Mouse (Mus musculus): ENCODE measurements around the gene Dnal4. TPM values are rescaled to one million over a fixed set of nuclear protein-coding genes. Genes with fewer than 3 reads are reported as not detected.
A peak's percentile ranks its signal among the peaks of the same experiment; 100 is the strongest.

Dnal4 gene
- total RNA-seq, 1 experiment from 2014 or later = 16.0 TPM

DNA sequence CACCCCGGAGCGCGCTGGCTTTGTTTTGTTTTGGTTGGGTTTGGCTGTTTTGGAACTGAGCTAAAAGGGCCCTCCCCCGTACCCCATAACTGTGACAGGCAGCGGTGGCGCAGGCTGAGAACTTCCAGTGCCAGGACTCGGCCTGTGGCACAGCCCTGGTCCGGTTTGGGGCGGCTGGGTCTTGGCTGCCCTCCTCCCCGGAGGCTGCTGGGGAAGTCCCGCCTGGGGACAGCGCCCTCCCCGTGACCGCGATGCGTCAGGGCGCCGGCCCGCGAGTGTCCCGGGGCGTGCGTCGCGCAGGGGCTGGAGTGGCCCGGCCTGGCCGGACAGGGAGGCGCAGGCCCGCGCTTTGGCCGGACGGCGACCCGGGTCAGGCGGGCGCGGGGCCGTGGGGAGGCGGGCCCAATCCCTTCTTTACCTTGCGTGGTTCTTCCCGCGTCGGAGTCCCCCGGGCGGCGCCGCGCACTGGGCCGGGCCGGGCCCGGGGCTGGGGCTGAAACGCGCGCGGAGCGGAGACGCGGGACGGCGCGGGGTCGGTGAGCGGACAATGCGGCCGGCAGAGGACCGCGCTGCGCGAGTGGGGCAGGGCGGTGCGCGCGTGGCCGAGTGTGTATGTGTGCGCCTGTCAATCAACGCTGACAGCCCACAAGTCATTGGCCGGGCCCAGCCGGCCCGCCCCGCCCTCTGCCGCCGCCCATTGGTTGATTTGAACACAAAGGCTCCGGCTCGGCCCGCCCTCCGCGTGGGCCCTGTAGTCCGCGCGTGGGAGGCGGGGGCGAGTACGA lies 35.5 kb downstream of the Dnal4 start, which contains the start of gene Sun2:
Sun2 (minus strand) TSS at position 616 of the 785 bp plus-strand sequence.
- peak; percentile 65 for ATAC-seq (replicated peaks; ENCODE audit: low read depth, poor library complexity, severe bottlenecking)

DNA sequence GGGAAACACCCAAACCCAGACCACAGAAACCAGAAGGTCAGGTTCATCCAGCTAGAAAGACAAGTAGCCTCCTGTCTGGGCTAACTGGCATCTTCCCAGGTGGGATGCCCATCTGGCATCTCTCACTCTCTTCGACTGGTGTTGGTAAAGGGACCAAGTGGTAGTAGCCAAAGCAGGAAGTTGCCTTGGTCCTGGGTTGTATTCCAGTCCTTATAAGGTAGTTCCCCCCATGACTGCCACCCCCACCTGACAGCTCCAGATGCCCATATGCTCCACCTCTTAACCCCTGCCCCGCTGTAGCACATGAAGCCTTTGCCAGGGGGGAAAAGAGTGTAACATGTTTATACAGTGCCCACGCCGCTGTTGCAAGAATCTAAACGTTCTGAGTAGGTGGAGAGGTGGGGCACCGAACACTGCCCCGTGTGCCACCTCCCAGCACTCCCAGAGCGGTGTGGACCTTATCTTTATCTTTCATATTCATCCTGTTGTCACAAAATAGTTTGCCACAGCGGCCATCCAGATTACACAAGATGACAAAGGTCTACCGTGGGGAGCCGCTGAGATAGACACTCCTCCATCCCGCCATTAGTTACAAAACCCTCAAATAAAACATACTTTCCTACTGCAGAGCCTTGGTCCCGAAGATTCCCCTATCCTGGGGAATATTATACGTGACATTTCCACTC lies 36.3 kb downstream of the Dnal4 start:
- ATAC-seq (replicated peaks; ENCODE audit: low read depth, poor library complexity, severe bottlenecking) = peak; percentile 43

DNA sequence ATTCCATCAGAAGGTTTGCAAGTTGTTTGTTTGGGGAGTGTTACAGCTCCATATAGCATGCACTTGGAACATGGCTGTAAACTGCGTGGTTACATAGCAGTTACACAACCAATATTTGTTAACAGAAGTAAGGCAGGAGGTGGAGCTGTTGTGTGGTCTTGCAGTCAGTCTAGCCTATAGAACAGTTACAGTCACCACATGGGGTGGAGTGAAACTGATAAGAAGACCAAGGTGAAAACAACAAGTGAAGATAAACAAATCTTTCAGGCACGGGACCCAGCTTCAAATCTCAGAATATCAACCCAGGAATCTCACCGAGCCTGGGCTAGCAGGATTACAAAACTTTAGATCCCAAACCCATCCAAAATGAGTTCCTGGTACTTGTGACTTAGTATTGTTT lies 36.9 kb downstream of the Dnal4 start:
- no peak for ATAC-seq (replicated peaks; ENCODE audit: low read depth, poor library complexity, severe bottlenecking)

DNA sequence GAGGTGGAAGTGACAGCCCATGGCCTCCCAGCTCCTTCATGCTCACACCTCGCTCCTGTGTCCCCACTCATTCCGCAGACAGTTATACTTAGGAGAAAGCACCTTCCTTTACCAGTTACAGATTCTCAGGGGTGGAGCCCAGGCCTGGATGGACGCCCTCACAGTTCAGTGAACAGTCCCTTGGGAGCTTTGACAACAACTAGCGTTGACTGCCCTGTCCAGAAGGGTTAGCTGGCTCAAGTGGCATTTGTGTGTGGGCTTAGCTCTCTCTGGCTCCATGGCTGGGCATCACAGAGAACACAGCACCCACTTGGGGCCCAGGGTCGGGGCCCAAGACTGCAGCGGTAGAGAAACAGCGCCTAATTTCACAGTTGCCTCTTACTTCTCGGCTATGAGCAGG lies 43.3 kb downstream of the Dnal4 start:
- no peak for ATAC-seq (replicated peaks; ENCODE audit: low read depth, poor library complexity, severe bottlenecking)

DNA sequence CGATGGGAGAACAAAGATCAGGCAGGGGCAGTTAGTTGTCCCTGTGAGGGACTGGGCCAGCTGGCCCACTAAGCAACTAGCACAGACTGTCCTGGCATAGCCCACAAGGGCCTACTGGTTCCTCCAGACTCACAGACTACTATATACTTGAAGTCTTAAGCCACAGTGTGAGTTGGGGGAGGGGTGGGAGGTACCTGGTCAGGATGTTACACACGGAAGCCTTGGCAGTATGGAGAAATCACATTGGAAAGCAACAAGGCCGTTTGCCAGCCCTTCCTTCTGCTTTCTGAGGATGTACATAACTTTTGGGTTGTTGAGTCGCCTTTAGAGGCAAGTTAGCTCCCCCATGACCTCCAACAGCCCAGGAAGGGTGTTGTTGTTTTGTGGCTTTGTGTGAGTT lies 44.0 kb downstream of the Dnal4 start:
- ATAC-seq (replicated peaks; ENCODE audit: low read depth, poor library complexity, severe bottlenecking) = no peak

DNA sequence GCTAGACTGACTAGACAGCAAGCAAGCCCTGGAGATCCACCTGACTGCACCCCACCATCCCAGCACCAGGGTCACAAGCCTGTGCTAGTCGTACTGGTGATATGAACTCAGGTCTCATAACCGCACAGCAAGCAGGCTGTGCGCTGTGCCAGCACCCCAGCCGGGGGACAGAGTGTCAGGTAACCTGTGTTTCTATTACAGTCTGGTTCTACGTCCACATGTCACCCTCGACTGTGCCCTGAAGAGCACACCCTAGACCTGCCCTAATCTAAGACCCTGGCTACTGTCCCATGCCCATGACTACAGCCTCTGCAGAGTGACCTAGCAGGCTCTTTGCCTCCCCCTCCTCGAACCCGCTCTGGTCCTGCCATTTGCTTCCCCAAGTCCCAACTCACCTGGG lies 44.5 kb downstream of the Dnal4 start:
- no peak for ATAC-seq (replicated peaks; ENCODE audit: low read depth, poor library complexity, severe bottlenecking)

DNA sequence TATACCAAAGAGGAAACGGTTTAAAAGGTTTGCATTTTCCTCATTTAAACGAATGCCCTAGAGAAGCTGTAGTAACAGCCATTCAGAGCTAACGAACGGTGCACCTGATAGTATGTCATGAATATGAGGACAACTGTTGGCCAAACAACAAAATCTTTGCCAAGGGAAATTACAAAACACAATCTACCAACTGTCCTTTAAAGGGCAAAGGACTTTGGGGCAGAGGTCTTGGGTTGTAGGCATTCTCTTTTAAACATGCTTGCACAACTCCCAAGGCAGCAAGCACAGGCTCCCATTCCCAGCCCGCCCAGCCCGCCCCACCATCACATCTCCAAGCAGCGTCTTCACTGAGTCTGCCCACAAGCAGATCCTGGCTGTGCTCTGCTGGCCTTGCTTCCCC lies 46.1 kb downstream of the Dnal4 start:
- ATAC-seq (replicated peaks; ENCODE audit: low read depth, poor library complexity, severe bottlenecking) = no peak

DNA sequence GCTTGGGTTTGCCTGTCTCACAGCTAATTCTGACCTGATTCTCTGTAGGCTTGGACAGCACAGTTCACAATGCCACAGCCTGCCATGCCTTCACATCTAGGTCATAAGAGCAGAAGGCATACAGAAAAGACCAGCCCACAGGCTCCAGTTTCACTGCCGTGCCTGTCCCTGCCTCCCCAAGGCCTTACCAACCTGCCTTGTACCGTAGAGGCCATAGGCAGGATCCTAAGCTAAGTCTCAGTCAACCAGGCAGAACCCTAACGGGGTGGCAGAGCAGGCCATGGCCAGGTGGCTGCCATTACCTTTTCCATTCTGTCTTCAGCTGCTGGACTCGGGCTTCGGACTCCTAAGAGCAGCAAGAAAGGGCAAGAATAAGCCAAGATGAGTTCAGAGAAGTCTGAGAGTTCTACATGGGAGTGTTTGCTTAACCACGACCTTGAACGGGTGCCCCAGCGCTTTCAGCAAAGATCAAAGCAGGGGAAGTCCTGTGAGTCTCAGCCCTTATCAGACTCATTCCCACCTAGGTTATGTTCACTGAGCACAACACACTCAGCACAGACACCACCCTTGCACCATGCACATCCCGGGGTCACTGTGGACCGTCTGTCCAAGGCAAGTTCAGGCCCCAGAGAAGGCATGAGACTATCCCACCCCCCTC lies 48.8 kb downstream of the Dnal4 start:
- ATAC-seq (replicated peaks; ENCODE audit: low read depth, poor library complexity, severe bottlenecking) = no peak

DNA sequence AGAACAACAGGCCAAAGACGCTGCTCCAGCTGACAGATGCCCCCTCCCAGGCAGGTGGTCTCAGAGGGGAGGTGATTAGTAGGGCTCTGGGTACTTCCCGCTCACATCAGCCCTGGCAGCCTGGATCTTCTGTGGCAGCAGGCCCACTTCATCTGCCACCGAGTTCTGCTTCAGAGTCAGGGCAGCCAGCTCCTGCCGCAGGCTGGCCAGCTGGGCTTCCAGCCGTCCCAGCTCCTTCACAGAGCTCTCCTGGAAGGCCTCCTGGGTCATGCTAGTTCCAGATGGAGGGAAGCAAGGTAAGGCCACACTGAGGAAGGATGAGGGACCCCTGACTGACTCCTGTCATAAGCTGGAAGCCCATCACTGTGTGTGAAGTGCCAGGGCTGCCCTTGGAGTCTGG lies 49.3 kb downstream of the Dnal4 start:
- no peak for ATAC-seq (replicated peaks; ENCODE audit: low read depth, poor library complexity, severe bottlenecking)

DNA sequence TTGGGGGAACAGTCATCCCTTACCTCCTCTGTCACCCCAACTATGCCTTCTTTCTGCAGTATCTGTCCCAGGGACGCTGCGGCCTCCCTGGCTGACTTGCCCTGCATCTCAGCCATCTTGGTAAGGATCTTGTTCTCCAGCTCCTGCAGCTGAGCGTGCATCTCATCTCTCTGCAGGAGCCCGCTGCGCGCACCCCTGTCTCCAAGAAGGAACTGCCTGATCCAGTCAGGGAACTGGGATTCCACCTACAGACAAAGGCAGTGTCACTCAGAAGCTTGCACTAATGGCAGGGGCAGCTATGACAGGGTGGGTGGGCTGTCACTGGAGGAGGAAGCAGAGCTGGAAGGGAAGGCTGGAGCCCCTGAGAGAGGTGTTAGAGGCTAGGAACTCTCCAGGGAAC lies 49.8 kb downstream of the Dnal4 start:
- no peak for ATAC-seq (replicated peaks; ENCODE audit: low read depth, poor library complexity, severe bottlenecking)

DNA sequence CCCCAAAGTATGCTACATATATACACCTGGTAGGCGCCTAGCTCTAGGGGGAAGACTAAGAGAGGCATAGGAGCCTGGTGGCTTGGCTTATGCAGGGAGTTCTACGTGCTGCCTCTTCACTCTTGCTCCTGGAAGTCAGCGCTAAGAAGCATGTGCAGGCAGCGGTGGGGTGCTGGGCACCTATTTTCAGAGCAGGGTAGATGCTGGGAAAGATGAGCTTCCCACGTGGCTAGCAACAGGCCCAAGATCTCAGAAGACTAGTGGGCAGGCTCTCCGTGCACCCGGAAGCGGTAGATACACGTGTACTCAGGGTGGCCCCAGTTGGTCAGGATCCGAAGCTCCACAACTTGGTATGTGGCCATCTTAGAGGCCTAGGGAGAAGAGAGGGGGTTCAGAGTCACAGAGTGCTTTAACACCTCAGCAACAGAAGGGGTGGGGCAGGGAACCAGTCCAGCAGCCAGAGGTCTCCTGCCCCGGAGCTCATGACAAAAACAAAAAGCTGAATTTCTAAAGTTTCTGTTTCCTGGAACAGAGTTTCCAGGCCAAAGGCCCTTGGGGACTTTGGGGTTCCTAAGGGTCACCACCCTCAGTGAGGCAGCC lies 52.4 kb downstream of the Dnal4 start:
- ATAC-seq (replicated peaks; ENCODE audit: low read depth, poor library complexity, severe bottlenecking) = no peak

DNA sequence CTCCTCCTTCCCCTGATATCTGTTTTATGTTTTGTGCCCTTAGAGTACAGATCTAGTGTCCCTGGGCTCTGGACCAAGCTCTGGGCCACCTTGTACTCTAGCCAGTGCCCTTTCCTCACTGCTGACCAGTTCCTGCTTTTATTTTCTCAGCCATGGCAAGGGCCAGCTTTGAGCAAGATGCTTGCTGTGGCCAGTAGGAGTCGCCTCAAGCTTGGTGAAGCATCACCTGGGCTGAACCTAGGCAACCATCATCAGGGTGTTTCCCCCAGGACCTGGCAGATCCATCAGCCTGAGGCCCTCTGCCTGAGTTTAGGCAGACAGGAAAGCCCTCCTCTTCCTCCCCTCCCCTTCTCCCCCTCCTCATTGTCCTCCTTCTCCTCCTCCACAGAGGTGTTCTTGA lies 54.2 kb downstream of the Dnal4 start:
- ATAC-seq (replicated peaks; ENCODE audit: low read depth, poor library complexity, severe bottlenecking) = peak; percentile 50; the same call in 1 of the 2 replicates

DNA sequence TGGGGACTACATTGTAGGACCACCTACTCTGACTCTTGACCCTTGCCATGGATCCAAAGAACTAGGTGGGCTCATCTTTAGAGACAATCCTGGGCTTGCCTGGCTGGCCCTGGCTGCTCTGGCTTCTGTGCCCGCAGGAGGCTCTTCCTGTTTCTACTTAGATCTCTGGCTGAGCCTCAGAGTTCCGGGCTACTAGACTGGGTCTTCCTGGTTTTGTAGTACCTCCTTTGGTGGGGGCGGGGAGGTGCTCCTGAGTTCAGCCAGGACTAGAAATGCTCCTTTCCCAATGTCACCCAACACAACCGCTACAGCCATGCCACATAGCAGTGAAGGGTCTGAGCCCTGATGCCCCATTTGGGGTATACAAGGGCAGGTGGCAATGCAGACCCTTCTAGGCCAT lies 56.9 kb downstream of the Dnal4 start:
- ATAC-seq (replicated peaks; ENCODE audit: low read depth, poor library complexity, severe bottlenecking) = no peak

DNA sequence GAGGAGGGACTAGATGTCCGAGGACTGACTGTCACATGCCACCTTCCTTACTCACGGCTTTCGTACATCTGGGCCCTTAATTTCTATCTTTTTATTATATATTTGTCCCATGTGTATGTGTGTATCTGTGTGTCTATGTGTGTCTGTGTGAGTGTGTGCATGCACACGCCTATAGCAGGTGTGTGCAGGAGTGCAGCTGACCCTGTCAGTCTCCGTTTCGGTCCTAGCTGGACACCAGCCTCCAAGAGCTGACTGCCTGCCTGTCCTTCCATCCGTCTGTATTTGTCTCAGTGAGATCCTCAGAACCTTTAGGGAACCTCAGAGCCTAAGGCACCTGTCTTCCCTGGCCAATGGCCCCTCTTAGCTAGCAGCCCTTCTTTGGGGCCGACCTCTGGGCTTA lies 57.4 kb downstream of the Dnal4 start:
- ATAC-seq (replicated peaks; ENCODE audit: low read depth, poor library complexity, severe bottlenecking) = no peak

DNA sequence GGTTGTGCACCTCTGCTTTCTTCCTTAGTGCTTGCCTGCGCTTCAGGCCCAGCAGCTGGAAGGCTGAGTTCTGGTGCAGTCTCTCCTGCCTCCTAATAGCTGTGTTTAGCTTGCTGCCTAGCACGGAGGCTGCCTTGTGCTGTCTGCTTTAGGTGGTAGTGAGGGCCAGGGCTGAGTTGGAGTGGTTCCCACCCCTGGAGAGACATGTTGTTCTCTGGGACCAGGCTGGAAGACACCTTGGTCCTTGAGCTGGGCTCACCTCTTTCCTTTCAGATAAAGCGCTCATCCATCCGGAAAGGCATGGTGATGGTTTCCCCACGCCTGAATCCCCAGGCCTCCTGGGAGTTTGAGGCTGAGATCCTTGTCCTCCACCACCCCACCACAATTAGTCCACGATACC lies 60.9 kb downstream of the Dnal4 start:
- ATAC-seq (replicated peaks; ENCODE audit: low read depth, poor library complexity, severe bottlenecking) = no peak

DNA sequence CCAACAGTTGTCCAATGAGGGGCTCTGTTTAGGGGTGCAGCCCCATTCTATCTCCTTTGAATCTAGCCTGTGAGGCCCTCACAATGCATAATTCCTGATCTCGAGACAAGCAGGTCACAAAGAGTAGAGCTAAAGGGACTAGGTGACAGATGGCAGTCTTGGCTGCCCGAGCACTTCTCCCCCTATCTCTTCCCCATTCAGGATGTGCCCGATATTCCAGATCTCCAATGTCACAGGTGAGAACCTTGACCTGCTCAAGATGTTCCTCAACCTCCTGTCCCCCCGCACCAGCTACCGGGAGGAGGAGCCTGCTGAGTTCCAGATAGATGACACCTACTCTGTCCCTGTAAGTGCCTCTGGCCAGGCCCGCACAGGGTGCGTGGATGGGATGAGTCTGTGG lies 62.0 kb downstream of the Dnal4 start:
- no peak for ATAC-seq (replicated peaks; ENCODE audit: low read depth, poor library complexity, severe bottlenecking)

Other genes with a start within 250 kb of the Dnal4 start
- 178 and 236 TPM in 2 replicates for gene Ddx17, start 231.1 kb downstream of the Dnal4 start, total RNA-seq (2017)
- 1.8 and 2.1 TPM in 2 replicates for gene Dmc1, start 172.7 kb downstream of the Dnal4 start, total RNA-seq (2017)
- 2.8 and 2.9 TPM in 2 replicates for gene Fam227a, start 118.9 kb downstream of the Dnal4 start, total RNA-seq (2017)
- gene Cby1, start 118.7 kb downstream of the Dnal4 start, total RNA-seq (2017) = 46.7 and 51.4 TPM in 2 replicates
- 92.2 and 93.2 TPM in 2 replicates for gene Tomm22, start 107.0 kb downstream of the Dnal4 start, total RNA-seq (2017)
- 28.5 and 40.3 TPM in 2 replicates for gene Josd1, start 89.9 kb downstream of the Dnal4 start, total RNA-seq (2017)
- 55.1 and 66.9 TPM in 2 replicates for gene Gtpbp1, start 87.0 kb downstream of the Dnal4 start, total RNA-seq (2017)
- 53.7 and 73.2 TPM in 2 replicates for gene Sun2, start 35.3 kb downstream of the Dnal4 start, total RNA-seq (2017)
- gene Nptxr, start 26.9 kb upstream of the Dnal4 start, total RNA-seq (2017) = 0.05 and 0.55 TPM in 2 replicates
- not detected in 2 replicates for gene Npcd, start 56.4 kb upstream of the Dnal4 start, total RNA-seq (2017)
- gene Cbx6, start 56.8 kb upstream of the Dnal4 start, total RNA-seq (2017) = 11.0 and 19.6 TPM in 2 replicates
- gene Apobec3, start 113.8 kb upstream of the Dnal4 start, total RNA-seq (2017) = 188 and 214 TPM in 2 replicates
- gene Cbx7, start 193.3 kb upstream of the Dnal4 start, total RNA-seq (2017) = 3.4 and 5.5 TPM in 2 replicates
- gene Pdgfb, start 237.1 kb upstream of the Dnal4 start, total RNA-seq (2017) = 0.10 and 0.82 TPM in 2 replicates